Mouse (Mus musculus) thymus, adult 2 months (tissue): ENCODE results near the gene Fam206a.

Experiments used
- CTCF ChIP-seq: fragments of 200-500 bp; IDR thresholded peaks from 2 replicates; pipeline ENCODE4 v1.5.1; 2012; ENCODE audit warnings: mild to moderate bottlenecking, control low read depth, low read length, moderate library complexity, borderline replicate concordance; ENCODE audit not compliant: control insufficient read depth, poor library complexity, insufficient read depth; ENCODE audit errors: extremely low read depth
- POLR2A ChIP-seq: fragments of 200-500 bp; IDR thresholded peaks from 2 replicates; pipeline ENCODE4 v1.6.1; 2012; ENCODE audit warnings: mild to moderate bottlenecking, low read length, control low read depth, moderate library complexity; ENCODE audit not compliant: control insufficient read depth, poor library complexity, insufficient read depth; ENCODE audit errors: extremely low read depth

- TF ChIP-seq CTCF (no peak), POLR2A (no peak)
These were observed 17.9 kb downstream of the Fam206a start for GRCm38 (mm10) chr4:56820017-56820550.
